Mouse (Mus musculus): ENCODE measurements around the gene Sirt6.

Sirt6 gene

GRCm38 (mm10) chr10:81623441-81623840, 4.2 kb downstream of the Sirt6 start:
- no peak for DNase-seq

GRCm38 (mm10) chr10:81620786-81621185, 6.8 kb downstream of the Sirt6 start:
- no peak for DNase-seq

GRCm38 (mm10) chr10:81619976-81620375, 7.6 kb downstream of the Sirt6 start:
- no peak for DNase-seq

- DNase-seq, result no peak
Observed at GRCm38 (mm10) chr10:81615486-81615885, 12.1 kb downstream of the Sirt6 start.

- DNase-seq, result no peak
Observed at GRCm38 (mm10) chr10:81612779-81613178, 14.8 kb downstream of the Sirt6 start.

- no peak for DNase-seq
Observed at GRCm38 (mm10) chr10:81608308-81608707, 19.3 kb downstream of the Sirt6 start.

GRCm38 (mm10) chr10:81605974-81606751, 21.4 kb downstream of the Sirt6 start, which contains the start of gene BC025920:
TSS of gene BC025920 (plus strand) at chr10:81606270.
- DNase-seq, result peak; percentile 81

GRCm38 (mm10) chr10:81605666-81605973, 22.0 kb downstream of the Sirt6 start:
- no peak for DNase-seq

- peak; percentile 90 for DNase-seq
Observed at GRCm38 (mm10) chr10:81604968-81605665, 22.5 kb downstream of the Sirt6 start.

- DNase-seq, result no peak
Observed at GRCm38 (mm10) chr10:81604019-81604967, 23.3 kb downstream of the Sirt6 start.

GRCm38 (mm10) chr10:81602741-81603151, 24.9 kb downstream of the Sirt6 start:
- DNase-seq, result peak; percentile 62

GRCm38 (mm10) chr10:81601396-81601905, 26.1 kb downstream of the Sirt6 start:
- no peak for DNase-seq

- DNase-seq, result peak; percentile 96
Observed at GRCm38 (mm10) chr10:81600738-81601203, 26.8 kb downstream of the Sirt6 start, which contains the start of gene Tle6. TSS of gene Tle6 (minus strand) at chr10:81601073.

- no peak for DNase-seq
Observed at GRCm38 (mm10) chr10:81600096-81600495, 27.5 kb downstream of the Sirt6 start.

- DNase-seq, result peak; percentile 32
Observed at GRCm38 (mm10) chr10:81599630-81600029, 28.0 kb downstream of the Sirt6 start.

- no peak for DNase-seq
Observed at GRCm38 (mm10) chr10:81598871-81599270, 28.7 kb downstream of the Sirt6 start.

GRCm38 (mm10) chr10:81598342-81598741, 29.3 kb downstream of the Sirt6 start:
- DNase-seq, result no peak

GRCm38 (mm10) chr10:81597137-81597950, 30.3 kb downstream of the Sirt6 start:
- peak; percentile 66 for DNase-seq

GRCm38 (mm10) chr10:81596611-81597010, 31.0 kb downstream of the Sirt6 start:
- DNase-seq, result no peak

- no peak for DNase-seq
Observed at GRCm38 (mm10) chr10:81595599-81595998, 32.0 kb downstream of the Sirt6 start.

- DNase-seq, result no peak
Observed at GRCm38 (mm10) chr10:81593935-81594334, 33.7 kb downstream of the Sirt6 start.

- DNase-seq, result no peak
Observed at GRCm38 (mm10) chr10:81593223-81593622, 34.4 kb downstream of the Sirt6 start.

Measured in thymus, postnatal 25 days (tissue).